Mouse (Mus musculus): ENCODE data around the gene Arrb1.

Gene Arrb1

GRCm38 (mm10) chr7:99538421-99538820 is 3.2 kb downstream of the Arrb1 start:
- DNase-seq (ENCODE audit: low spot score), result no peak

GRCm38 (mm10) chr7:99539201-99539891 is 4.1 kb downstream of the Arrb1 start:
- DNase-seq (ENCODE audit: low spot score), result peak; percentile 63

- no peak for DNase-seq (ENCODE audit: low spot score)
These were observed 4.8 kb downstream of the Arrb1 start for GRCm38 (mm10) chr7:99540016-99540415.

- no peak for DNase-seq (ENCODE audit: low spot score)
These were observed 5.9 kb downstream of the Arrb1 start for GRCm38 (mm10) chr7:99541204-99541603.

- no peak for DNase-seq (ENCODE audit: low spot score)
These were observed 9.0 kb downstream of the Arrb1 start for GRCm38 (mm10) chr7:99544272-99544671.

- peak; percentile 84 for DNase-seq (ENCODE audit: low spot score)
These were observed 10.8 kb downstream of the Arrb1 start for GRCm38 (mm10) chr7:99545885-99546745.

GRCm38 (mm10) chr7:99547584-99548487 is 12.6 kb downstream of the Arrb1 start:
- peak; percentile 46 for DNase-seq (ENCODE audit: low spot score)

- DNase-seq (ENCODE audit: low spot score), result no peak
These were observed 14.4 kb downstream of the Arrb1 start for GRCm38 (mm10) chr7:99549668-99550067.

- no peak for DNase-seq (ENCODE audit: low spot score)
These were observed 16.4 kb downstream of the Arrb1 start for GRCm38 (mm10) chr7:99551623-99552022.

- peak; percentile 42 for DNase-seq (ENCODE audit: low spot score)
These were observed 18.1 kb downstream of the Arrb1 start for GRCm38 (mm10) chr7:99553222-99553884.

GRCm38 (mm10) chr7:99553885-99554269 is 18.6 kb downstream of the Arrb1 start:
- no peak for DNase-seq (ENCODE audit: low spot score)

GRCm38 (mm10) chr7:99555862-99556261 is 20.6 kb downstream of the Arrb1 start:
- DNase-seq (ENCODE audit: low spot score), result peak; percentile 68

- peak; percentile 80 for DNase-seq (ENCODE audit: low spot score)
These were observed 23.8 kb downstream of the Arrb1 start for GRCm38 (mm10) chr7:99559091-99559490.

- DNase-seq (ENCODE audit: low spot score), result peak; percentile 77
These were observed 27.2 kb downstream of the Arrb1 start for GRCm38 (mm10) chr7:99562478-99562877.

- DNase-seq (ENCODE audit: low spot score), result peak; percentile 67
These were observed 28.0 kb downstream of the Arrb1 start for GRCm38 (mm10) chr7:99563224-99563623.

- DNase-seq (ENCODE audit: low spot score), result no peak
These were observed 30.1 kb downstream of the Arrb1 start for GRCm38 (mm10) chr7:99565325-99565881.

GRCm38 (mm10) chr7:99570680-99571079 is 35.4 kb downstream of the Arrb1 start:
- no peak for DNase-seq (ENCODE audit: low spot score)

- no peak for DNase-seq (ENCODE audit: low spot score)
These were observed 37.7 kb downstream of the Arrb1 start for GRCm38 (mm10) chr7:99572931-99573330.

GRCm38 (mm10) chr7:99573351-99573750 is 38.1 kb downstream of the Arrb1 start:
- DNase-seq (ENCODE audit: low spot score), result no peak

GRCm38 (mm10) chr7:99578246-99578645 is 43.0 kb downstream of the Arrb1 start:
- no peak for DNase-seq (ENCODE audit: low spot score)

- no peak for DNase-seq (ENCODE audit: low spot score)
These were observed 44.4 kb downstream of the Arrb1 start for GRCm38 (mm10) chr7:99579491-99580190.

Data from MN1 (cell line).